Mouse (Mus musculus) MEL (cell line): ENCODE measurements around the gene Hacl1.

ENCODE experiments used
- CTCF ChIP-seq, 3 experiments: IDR thresholded peaks in 2 of 3; conservative IDR thresholded peaks in 1 of 3; 2 replicates each; pipeline ENCODE4 v1.5.1; 2011 to 2012; ENCODE audit warnings: low read length in 3 of 3, low read depth in 2 of 3, mild to moderate bottlenecking in 2 of 3, improper control_type of control experiment in 1 of 3, inconsistent platforms in 1 of 3, mixed read lengths in 1 of 3, moderate library complexity in 1 of 3; ENCODE audit not compliant: control insufficient read depth in 1 of 3, insufficient read depth in 1 of 3, poor library complexity in 1 of 3, severe bottlenecking in 1 of 3
- E2F4 ChIP-seq: IDR thresholded peaks from 2 replicates; pipeline ENCODE4 v1.6.1; 2011; ENCODE audit warnings: low read depth, low read length, improper control_type of control experiment, borderline replicate concordance
- HCFC1 ChIP-seq: IDR thresholded peaks from 2 replicates; pipeline ENCODE4 v1.6.1; 2012; ENCODE audit warnings: low read depth, mild to moderate bottlenecking, inconsistent platforms, low read length, improper control_type of control experiment, moderate library complexity
- POLR2AphosphoS2 ChIP-seq: IDR thresholded peaks from 2 replicates; pipeline ENCODE4 v1.6.1; 2011; ENCODE audit warnings: low read length, improper control_type of control experiment
- RCOR1 ChIP-seq: IDR thresholded peaks from 2 replicates; pipeline ENCODE4 v1.6.1; 2012; ENCODE audit warnings: low read depth, mild to moderate bottlenecking, inconsistent platforms, low read length, improper control_type of control experiment
- SMC3 ChIP-seq: IDR thresholded peaks from 2 replicates; pipeline ENCODE4 v1.6.1; 2011; ENCODE audit warnings: low read depth, low read length, improper control_type of control experiment
- UBTF ChIP-seq: IDR thresholded peaks from 2 replicates; pipeline ENCODE4 v1.6.1; 2012; ENCODE audit warnings: low read depth, mild to moderate bottlenecking, inconsistent platforms, low read length, improper control_type of control experiment, moderate library complexity, borderline replicate concordance; ENCODE audit not compliant: insufficient read depth
- USF1 ChIP-seq: IDR thresholded peaks from 2 replicates; pipeline ENCODE4 v1.6.1; 2014; ENCODE audit warnings: low read depth, mild to moderate bottlenecking, inconsistent platforms, low read length, improper control_type of control experiment, moderate library complexity
- ZC3H11A ChIP-seq: IDR thresholded peaks from 2 replicates; pipeline ENCODE4 v1.6.1; 2012; ENCODE audit warnings: low read depth, mild to moderate bottlenecking, inconsistent platforms, low read length, improper control_type of control experiment
- ZMIZ1 ChIP-seq: IDR thresholded peaks from 2 replicates; pipeline ENCODE4 v1.6.1; 2012; ENCODE audit warnings: low read depth, mild to moderate bottlenecking, inconsistent platforms, low read length, improper control_type of control experiment, moderate library complexity
- ZNF384 ChIP-seq: IDR thresholded peaks from 2 replicates; pipeline ENCODE4 v1.6.1; 2012; ENCODE audit warnings: low read depth, mild to moderate bottlenecking, inconsistent platforms, low read length, improper control_type of control experiment

DNA sequence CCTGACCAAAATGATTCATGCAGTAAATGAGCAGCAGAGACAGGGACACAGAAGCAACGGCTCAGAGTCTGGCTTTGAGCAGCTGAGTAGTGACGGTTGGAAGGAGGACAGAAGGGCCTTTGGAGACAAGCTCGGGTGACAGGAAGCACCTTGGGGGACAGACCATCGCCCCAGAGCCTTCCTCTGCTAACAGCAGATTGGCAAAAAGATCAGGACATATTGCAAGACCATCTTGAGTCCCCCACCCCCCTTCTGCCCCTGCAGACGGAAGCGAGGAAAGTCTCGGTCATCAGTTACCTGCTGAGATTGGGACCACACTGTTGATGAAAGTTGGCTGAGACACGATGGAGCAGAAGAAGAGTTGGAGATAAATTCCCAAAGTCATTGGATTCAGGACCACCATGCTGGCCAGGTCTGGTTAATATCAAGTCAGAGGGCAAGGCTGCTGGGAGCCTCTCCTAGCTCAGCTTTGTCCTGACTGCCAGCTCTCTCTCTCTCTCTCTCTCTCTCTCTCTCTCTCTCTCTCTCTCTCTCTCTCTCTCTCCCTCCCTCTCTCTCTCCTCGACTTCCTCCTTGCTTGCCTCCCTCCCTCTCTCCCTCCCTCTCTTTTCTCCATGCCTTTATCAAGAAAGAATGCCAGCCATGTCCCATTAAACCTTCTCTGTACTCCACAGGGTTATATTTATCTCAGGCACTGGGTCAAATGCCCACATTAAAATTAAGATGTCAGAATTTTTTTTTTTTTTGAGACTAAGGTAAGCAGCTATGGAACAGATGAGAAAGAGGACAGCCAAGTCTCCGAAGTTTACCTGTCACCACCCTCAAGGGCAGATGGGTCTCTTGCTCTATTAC lies 64.0 kb downstream of the Hacl1 start:
- TF ChIP-seq UBTF (no peak), HCFC1 (no peak), CTCF (IDR thresholded peaks at IDR 0.05 in 2 of 3, conservative IDR thresholded peaks at IDR 0.05 in 1 of 3; ENCODE audit: control insufficient read depth in 1 of 3, insufficient read depth in 1 of 3, low read depth in 2 of 3, low read length in 3 of 3, poor library complexity in 1 of 3, severe bottlenecking in 1 of 3) (no peak), USF1 (no peak), RCOR1 (no peak), ZC3H11A (no peak), ZMIZ1 (no peak), POLR2AphosphoS2 (no peak), E2F4 (no peak), ZNF384 (no peak), SMC3 (no peak)
